ENCODE assay signal across 9 mouse cellular contexts in genomic region chr7:97749207-97750190, GRCm38 (mm10). TPM values are rescaled to one million over a fixed set of nuclear protein-coding genes. Genes with fewer than 3 reads are reported as not detected.
DNase-seq lines count a peak whose midpoint lies in the region; ATAC-seq and TF ChIP-seq lines count a peak whose summit lies in the region.
"Had no signal": no experiment of that assay in that cellular context is flagged by ENCODE, and none has a peak within 500 bp of the region (broad histone marks: within the 10 kb centered on the region; RNA-seq: fewer than 3 reads in every experiment).

No protein-coding gene starts in this region.

- H3K9me3 ChIP-seq in forebrain, embryonic 10.5 days = no peaks in the 10 kb centered on the region
- no peaks in the 10 kb centered on the region for H3K9me3 ChIP-seq in forebrain, embryonic 15.5 days
- no peaks in the 10 kb centered on the region for H3K9me3 ChIP-seq in liver, embryonic 13.5 days (replicated peaks)

- peaks cover 2% of the 10 kb centered on the region; the same call in 1 of the 2 replicates for H3K27me3 ChIP-seq in forebrain, embryonic 10.5 days (ENCODE audit: poor library complexity, severe bottlenecking)
- H3K27me3 ChIP-seq in forebrain, embryonic 15.5 days = no peaks in the 10 kb centered on the region
- no peaks in the 10 kb centered on the region for H3K27me3 ChIP-seq in liver, embryonic 13.5 days
- H3K27me3 ChIP-seq: Patski had no signal

- no peak overlapping the region for H3K9ac ChIP-seq in forebrain, embryonic 15.5 days (replicated peaks)
- H3K9ac ChIP-seq in liver, embryonic 13.5 days = peak overlapping the region; percentile 58

- peaks cover 28% of the 10 kb centered on the region for H3K4me1 ChIP-seq in forebrain, embryonic 10.5 days
- H3K4me1 ChIP-seq in forebrain, embryonic 15.5 days = peaks cover 10% of the 10 kb centered on the region
- peaks cover 46% of the 10 kb centered on the region for H3K4me1 ChIP-seq in liver, embryonic 13.5 days (replicated peaks)

- no peak for ATAC-seq in forebrain, embryonic 15.5 days (replicated peaks)
- ATAC-seq in liver, embryonic 13.5 days (ENCODE audit: low read depth) = peak; percentile 46
- ATAC-seq: Patski had no signal

- intact Hi-C loops in heart, postnatal 36 days (cut with DNase I) = loop anchor here (5.0 kb wide), 1 partner anchor 338 kb away; no protein-coding TSS in a partner anchor

- TF ChIP-seq CTCF in brain, embryonic 14.5 days (IDR thresholded peaks at IDR 0.05; ENCODE audit: borderline replicate concordance, extremely low read depth, insufficient read depth, insufficient read length) = no peak

- DNase-seq in forebrain, embryonic 10.5 days (ENCODE audit: extremely low spot score, low spot score) = no peak
- DNase-seq in brain, embryonic 14.5 days (ENCODE audit: low read depth) = peak; percentile 28
- peak; percentile 31 to 52 for DNase-seq in heart, postnatal 36 days
- peak; percentile 29 for DNase-seq in liver, embryonic 13.5 days
- peak; percentile 38 for DNase-seq in natural killer cell, adult 2 months (ENCODE audit: low spot score in 2 of 2)
- no peak for DNase-seq in urinary bladder, postnatal 36 days (ENCODE audit: low spot score in 2 of 2)
- DNase-seq in testis, postnatal 10 days (ENCODE audit: low spot score) = no peak

- 39% methylated on average over 19 of the region's 19 CpGs for whole genome bisulfite sequencing in forebrain, embryonic 10.5 days
- WGBS in forebrain, embryonic 15.5 days = 27% methylated on average over 19 of the region's 19 CpGs
- whole genome bisulfite sequencing in liver, embryonic 13.5 days (ENCODE audit: insufficient replicate concordance) = 10% methylated on average over 19 of the region's 19 CpGs

- no peak for TF ChIP-seq POLR2A in brain, embryonic 14.5 days (IDR thresholded peaks at IDR 0.05; ENCODE audit: borderline replicate concordance, extremely low read depth, insufficient read depth, insufficient read length, poor library complexity, severe bottlenecking)

- H3K4me2 ChIP-seq in forebrain, embryonic 15.5 days (replicated peaks) = no peak overlapping the region
- peak overlapping the region; percentile 73 for H3K4me2 ChIP-seq in liver, embryonic 13.5 days

- H3K27ac ChIP-seq in forebrain, embryonic 10.5 days = peak overlapping the region; percentile 72
- no peak overlapping the region for H3K27ac ChIP-seq in forebrain, embryonic 15.5 days (replicated peaks)
- H3K27ac ChIP-seq in liver, embryonic 13.5 days = peak overlapping the region; percentile 95

- no peaks in the 10 kb centered on the region for H3K36me3 ChIP-seq in forebrain, embryonic 10.5 days (replicated peaks)
- no peaks in the 10 kb centered on the region for H3K36me3 ChIP-seq in forebrain, embryonic 15.5 days
- H3K36me3 ChIP-seq in liver, embryonic 13.5 days = no peaks in the 10 kb centered on the region

- H3K4me3 ChIP-seq in forebrain, embryonic 10.5 days = 0 out of 2 replicates have a peak overlapping the region, but pooled peaks have one; percentile 18
- no peak overlapping the region for H3K4me3 ChIP-seq in forebrain, embryonic 15.5 days
- H3K4me3 ChIP-seq in liver, embryonic 13.5 days (replicated peaks) = peak overlapping the region; percentile 50

RNA-seq across cellular contexts. Expression of gene Aqp11, which starts 11.4 kb away (rescaled TPM):
- 3.0 and 4.1 TPM in 2 replicates for polyA plus RNA-seq in forebrain, embryonic 10.5 days (2016; fragmentation: Nextera tagmentation; extraction: Ambion mirVana)
- 7.6 and 9.7 TPM in 2 replicates for polyA plus RNA-seq in forebrain, embryonic 15.5 days (2015; fragmentation: Nextera tagmentation; extraction: Ambion mirVana)
- 7.9 and 10.2 TPM in 2 replicates for polyA plus RNA-seq in brain, embryonic 14.5 days (2012; rRNA removed)
- 1 to 10 TPM; 1.2 to 3.3 TPM for total RNA-seq in heart, postnatal 36 days (2021)
- polyA plus RNA-seq in liver, embryonic 13.5 days (2015; fragmentation: Nextera tagmentation; extraction: Ambion mirVana) = 15.6 and 15.9 TPM in 2 replicates

RNA-seq across cellular contexts. Expression of gene Pak1, which starts 38.8 kb away (rescaled TPM):
- polyA plus RNA-seq in forebrain, embryonic 10.5 days (2016; fragmentation: Nextera tagmentation; extraction: Ambion mirVana) = 44.1 and 50.0 TPM in 2 replicates
- 132 and 143 TPM in 2 replicates for polyA plus RNA-seq in forebrain, embryonic 15.5 days (2015; fragmentation: Nextera tagmentation; extraction: Ambion mirVana)
- polyA plus RNA-seq in brain, embryonic 14.5 days (2012; rRNA removed) = 96.0 and 138 TPM in 2 replicates
- 1 to 10 TPM in 1 of 2 experiments, under 1 TPM in 1; 0.61 to 2.0 TPM for total RNA-seq in heart, postnatal 36 days (2021)
- polyA plus RNA-seq in liver, embryonic 13.5 days (2015; fragmentation: Nextera tagmentation; extraction: Ambion mirVana) = 6.7 and 8.8 TPM in 2 replicates

RNA-seq across cellular contexts. Expression of gene Clns1a, which starts 53.1 kb away (rescaled TPM):
- 308 and 310 TPM in 2 replicates for polyA plus RNA-seq in forebrain, embryonic 10.5 days (2016; fragmentation: Nextera tagmentation; extraction: Ambion mirVana)
- 203 and 204 TPM in 2 replicates for polyA plus RNA-seq in forebrain, embryonic 15.5 days (2015; fragmentation: Nextera tagmentation; extraction: Ambion mirVana)
- polyA plus RNA-seq in brain, embryonic 14.5 days (2012; rRNA removed) = 114 and 124 TPM in 2 replicates
- total RNA-seq in heart, postnatal 36 days (2021) = 10 to 100 TPM; 23.1 to 28.8 TPM
- polyA plus RNA-seq in liver, embryonic 13.5 days (2015; fragmentation: Nextera tagmentation; extraction: Ambion mirVana) = 104 and 110 TPM in 2 replicates

Comparison
In these comparisons a context has a peak if more than half of its experiments do, and no peak if none do; other contexts are left out.
1. DNase-seq: peak in brain, embryonic 14.5 days (single experiment), heart, postnatal 36 days (2 of 2), liver, embryonic 13.5 days (single experiment) and natural killer cell, adult 2 months (2 of 2); none in forebrain, embryonic 10.5 days (single experiment), urinary bladder, postnatal 36 days (0 of 2) and testis, postnatal 10 days (single experiment).